Mouse (Mus musculus): ENCODE measurements around the gene Tnfrsf21.

Gene Tnfrsf21

GRCm38 (mm10) chr17:43025048-43025447 is 8.7 kb downstream of the Tnfrsf21 start:
- CTCF ChIA-PET = no interaction called here

- CTCF ChIA-PET = no interaction called here
Observed at GRCm38 (mm10) chr17:43025819-43026593, 9.7 kb downstream of the Tnfrsf21 start.

GRCm38 (mm10) chr17:43026708-43027107 is 10.4 kb downstream of the Tnfrsf21 start:
- CTCF ChIA-PET = no interaction called here

DNA sequence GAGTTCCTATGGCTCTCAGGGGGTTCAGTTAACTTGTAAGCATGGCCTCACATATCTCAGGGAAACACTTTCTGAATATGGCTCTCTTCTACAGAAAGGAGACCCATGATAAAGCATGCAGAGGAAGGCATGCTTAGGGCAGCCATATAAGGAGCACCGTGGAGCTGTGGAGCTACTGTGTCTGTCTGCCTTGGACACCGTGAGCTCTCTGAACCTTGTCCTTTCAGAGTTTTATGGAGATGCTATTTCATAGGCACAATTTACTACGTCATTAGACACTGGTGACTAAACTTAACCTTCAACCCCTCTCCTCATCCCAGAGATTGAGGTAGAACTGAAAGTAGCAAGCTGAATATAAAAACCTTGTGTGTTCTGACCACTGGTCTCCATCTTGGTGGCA is 13.2 kb downstream of the Tnfrsf21 start:
- CTCF ChIA-PET = interaction anchor here (1.5 kb wide), 1 partner anchor 13 kb away, joined by 5 read pairs; the partner anchor contains the start of gene Tnfrsf21

DNA sequence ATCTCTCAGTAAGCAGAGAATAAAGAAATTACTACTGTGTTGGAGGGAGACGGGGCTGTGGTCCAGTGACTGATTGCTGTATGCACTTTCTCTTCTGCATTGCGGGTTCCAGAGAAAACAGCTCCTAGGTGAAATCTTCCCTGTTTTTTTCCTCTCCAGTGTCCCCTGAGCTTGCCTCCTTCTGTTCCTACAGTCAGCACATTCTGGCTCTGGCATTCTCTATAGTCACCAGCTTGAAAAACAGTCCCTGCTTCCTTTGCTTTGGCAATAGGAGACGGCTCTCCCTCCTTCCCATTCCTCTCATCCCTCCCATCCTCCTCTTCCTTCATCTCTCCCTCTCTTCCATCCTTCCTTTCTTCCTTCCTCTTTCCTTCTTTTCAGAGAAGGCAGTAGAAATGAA is 13.9 kb downstream of the Tnfrsf21 start:
- CTCF ChIA-PET = interaction anchor here (1.5 kb wide), 1 partner anchor 14 kb away, joined by 5 read pairs; the partner anchor contains the start of gene Tnfrsf21

GRCm38 (mm10) chr17:43032489-43033036 is 16.2 kb downstream of the Tnfrsf21 start:
- CTCF ChIA-PET = interaction anchor here (0.6 kb wide), 1 partner anchor 204 kb away, joined by 3 read pairs; no protein-coding TSS in a partner anchor

DNA sequence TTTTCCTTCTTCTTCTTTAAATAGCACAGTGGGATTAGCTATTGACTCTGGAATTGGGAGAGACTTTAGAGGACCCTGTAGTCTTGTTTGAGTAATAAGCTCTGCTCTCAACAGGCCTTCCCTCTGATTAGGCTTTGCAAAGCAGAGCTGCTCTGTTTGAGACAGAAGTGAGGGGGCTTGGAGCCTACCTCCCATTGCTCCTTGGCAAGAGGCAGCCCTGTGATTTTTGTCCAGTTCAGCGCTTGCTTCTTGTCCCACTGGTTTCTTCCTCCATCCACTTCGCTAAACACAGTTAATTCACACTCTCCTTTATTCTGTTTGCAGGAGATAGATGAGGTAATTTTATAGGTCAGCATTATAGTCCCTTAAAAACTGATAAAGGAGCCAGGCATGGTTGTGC is 19.0 kb downstream of the Tnfrsf21 start:
- CTCF ChIA-PET = no interaction called here

GRCm38 (mm10) chr17:43036058-43036757 is 19.9 kb downstream of the Tnfrsf21 start:
- CTCF ChIA-PET = no interaction called here

GRCm38 (mm10) chr17:43040571-43040970 is 24.2 kb downstream of the Tnfrsf21 start:
- CTCF ChIA-PET = interaction anchor here (0.6 to 0.9 kb wide), 2 partner anchors 19 to 166 kb away, joined by 6 to 7 read pairs; no protein-coding TSS in a partner anchor

DNA sequence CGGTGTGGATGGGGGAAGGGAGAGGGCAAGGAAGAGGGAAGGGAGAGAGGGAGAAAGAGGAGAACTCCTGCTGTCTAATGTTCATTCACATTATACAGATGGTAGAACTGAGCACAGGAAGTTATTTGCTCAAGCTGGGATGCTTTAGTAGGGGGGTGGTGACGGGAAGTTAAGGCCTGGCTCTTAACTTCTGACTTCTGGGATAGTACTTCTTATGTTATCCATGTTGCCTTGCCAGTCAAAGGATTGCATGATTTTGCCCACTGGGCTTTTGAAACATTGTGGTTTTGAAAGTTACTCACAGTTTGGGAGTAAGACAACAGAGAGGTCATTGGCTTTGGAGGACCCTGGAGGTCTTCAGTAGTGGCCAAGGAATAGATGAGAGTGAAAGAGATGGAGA is 34.3 kb downstream of the Tnfrsf21 start:
- CTCF ChIA-PET = no interaction called here

GRCm38 (mm10) chr17:43052791-43053190 is 36.4 kb downstream of the Tnfrsf21 start:
- CTCF ChIA-PET = no interaction called here

GRCm38 (mm10) chr17:43053943-43054342 is 37.6 kb downstream of the Tnfrsf21 start:
- CTCF ChIA-PET = no interaction called here

DNA sequence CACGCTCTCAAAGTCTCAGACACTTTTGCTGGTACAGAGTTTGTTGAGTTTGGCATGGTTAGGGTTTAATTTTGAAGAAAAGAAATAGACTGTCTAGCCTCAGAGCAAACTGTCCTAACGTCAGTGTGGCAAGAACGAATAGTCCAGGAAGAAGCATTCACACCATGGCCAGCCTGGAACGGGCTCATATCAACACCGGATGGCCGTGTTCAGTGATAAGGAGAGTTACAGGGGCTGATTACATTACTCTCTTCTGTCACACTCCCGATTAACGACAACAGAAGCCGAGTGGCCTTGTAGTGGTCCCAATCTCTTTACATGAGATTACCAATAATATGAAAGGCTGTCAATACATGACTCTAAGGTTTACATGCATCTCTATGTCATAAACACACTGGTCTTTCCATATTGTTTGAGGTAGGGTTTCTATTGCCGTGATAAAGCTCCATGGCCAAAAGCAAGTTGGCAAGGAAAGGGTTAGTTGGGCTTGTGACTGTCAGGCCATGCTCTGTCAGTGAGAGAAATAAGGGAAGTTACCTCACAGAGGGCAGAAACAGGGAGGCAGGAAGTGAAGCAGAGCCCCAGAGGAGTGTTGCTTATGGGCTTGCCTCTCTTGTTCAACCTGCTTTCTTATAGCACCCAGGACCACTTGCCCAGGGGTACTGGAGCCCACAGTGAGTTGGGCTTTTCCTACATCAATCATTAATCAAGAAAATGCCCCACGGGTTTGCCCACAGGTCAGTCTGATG is 42.1 kb downstream of the Tnfrsf21 start:
- CTCF ChIA-PET = no interaction called here

DNA sequence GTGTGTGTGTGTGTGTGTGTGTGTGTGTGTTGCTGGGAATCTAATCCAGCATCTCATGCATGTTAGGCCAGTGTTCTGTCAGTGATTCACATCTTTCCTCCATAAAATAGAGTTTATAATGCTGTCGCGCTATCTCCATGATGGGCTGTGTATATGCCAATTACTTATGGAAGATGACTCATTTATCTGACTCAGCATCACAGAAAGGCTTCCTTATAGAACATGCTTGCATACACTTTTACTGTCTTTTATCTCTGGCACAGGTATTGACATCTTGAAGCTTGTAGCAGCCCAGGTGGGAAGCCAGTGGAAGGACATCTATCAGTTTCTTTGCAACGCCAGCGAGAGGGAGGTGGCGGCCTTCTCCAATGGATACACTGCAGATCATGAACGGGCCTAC is 48.4 kb downstream of the Tnfrsf21 start:
- CTCF ChIA-PET = no interaction called here

DNA sequence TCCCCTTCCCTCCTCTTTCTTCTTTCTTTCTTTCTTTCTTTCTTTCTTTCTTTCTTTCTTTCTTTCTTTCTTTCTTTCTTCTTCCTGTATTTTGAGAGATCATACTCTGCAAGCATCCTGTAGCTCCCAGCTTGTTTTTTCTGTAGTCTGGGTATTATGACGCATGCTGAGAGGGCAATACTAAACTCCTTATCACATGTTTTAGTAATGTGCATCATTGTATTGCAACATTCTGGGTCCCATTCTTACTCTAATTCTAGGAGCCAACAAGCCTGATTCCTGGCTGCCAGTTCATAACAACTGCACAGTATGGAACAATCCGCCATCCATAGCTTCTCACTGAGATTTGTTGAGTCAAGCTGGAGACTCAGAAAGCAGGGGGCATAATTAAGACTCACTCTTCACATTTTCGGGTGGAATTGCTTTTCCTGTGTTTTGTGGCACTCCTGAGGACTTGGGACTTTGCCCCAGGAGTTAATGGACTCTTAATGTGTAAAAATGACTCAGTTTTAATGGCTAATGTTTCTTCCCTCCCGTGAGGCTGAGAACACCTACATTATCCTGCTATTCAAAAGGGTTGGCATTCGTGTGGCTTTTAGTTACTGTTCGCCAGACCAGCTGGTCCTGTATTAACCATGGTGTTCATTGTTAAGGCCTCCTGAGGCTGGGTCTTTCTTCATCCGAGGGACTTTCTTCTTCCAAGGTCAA is 52.6 kb downstream of the Tnfrsf21 start:
- CTCF ChIA-PET = no interaction called here

GRCm38 (mm10) chr17:43070946-43071345 is 54.6 kb downstream of the Tnfrsf21 start:
- CTCF ChIA-PET = no interaction called here

DNA sequence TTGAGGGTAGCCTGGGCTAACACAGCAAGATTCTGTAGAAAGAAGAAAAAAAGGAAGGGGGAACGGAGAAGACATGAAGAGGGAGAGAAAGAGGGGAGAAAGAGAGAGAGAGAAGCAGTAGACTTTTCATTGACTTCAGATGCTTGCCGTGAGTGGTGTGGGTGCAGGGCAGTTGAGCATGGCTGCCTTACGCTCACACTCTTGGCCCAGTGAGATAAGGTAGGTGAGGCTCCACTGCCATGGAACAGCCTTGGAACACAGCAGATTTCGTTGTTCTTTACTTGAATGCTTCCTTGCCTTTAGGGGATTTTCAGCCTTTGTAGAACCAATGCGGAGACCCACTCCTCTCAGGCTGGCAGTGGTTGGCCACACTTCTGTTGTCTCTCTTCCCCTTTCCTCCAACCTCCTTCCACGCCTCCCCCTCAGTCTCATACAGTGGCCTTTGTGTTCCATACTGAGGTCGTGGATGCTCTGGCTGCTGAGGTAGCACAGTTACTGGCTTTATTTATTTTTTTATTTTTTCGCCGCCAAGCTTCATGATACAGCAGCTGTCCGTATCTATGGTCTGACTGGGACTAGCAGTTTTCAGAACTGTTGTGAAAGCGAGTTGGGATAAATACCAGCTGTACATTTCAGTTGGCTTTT is 55.9 kb downstream of the Tnfrsf21 start:
- CTCF ChIA-PET = no interaction called here

DNA sequence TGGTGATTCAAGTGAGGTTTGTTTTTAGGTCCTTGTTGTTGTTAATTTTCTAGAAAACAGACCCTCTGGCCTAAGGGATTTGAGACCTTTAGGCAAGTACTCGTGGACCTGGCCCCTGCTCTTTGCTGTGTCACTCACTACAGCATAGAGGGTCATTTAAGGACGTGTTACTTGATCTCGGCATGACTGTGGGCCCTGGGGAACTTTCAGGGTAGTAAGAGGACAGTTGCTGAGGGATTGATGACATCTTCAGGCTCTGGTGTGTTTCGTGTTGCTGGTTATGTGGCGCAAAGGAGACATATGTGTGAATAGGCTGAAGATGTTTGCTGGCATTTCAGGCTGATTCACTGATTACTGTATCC is 56.4 kb downstream of the Tnfrsf21 start:
- CTCF ChIA-PET = no interaction called here

- CTCF ChIA-PET = no interaction called here
Observed at GRCm38 (mm10) chr17:43074391-43074790, 58.0 kb downstream of the Tnfrsf21 start.

DNA sequence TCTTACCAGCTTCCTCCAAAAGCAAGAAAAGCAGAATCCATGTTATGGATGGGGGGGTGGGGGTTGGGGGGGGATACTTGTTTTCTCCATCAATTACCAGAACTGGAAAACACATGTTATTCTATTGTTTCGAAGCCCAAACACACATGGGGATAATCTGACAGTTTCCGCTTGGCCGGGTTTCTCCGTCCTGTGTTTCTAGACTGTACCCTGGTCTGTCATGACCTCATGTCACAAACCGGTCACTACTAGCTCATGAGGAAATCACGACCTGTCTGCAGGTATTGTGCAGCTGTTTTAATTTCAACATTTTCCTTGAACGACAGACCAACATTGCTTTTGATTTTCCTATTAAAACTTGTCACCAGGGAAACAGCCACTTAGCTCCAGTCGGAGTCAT is 58.7 kb downstream of the Tnfrsf21 start:
- CTCF ChIA-PET = no interaction called here

- CTCF ChIA-PET = no interaction called here
Observed at GRCm38 (mm10) chr17:43075937-43076336, 59.6 kb downstream of the Tnfrsf21 start.
